Mouse (Mus musculus) cerebellum, adult 2 months (tissue): Measurements from ENCODE around the gene Castor2. TPM values are rescaled to one million over a fixed set of nuclear protein-coding genes. Genes with fewer than 3 reads are reported as not detected.

ENCODE experiments used
- DNase-seq, 2 experiments: peaks; one replicate each; pipeline ENCODE4 v3.0.0; 2021
- H3K27ac ChIP-seq: fragments of 200-500 bp; 2 replicates; pipeline ENCODE4 v1.5.1; 2012; ENCODE audit warnings: low read length, control low read depth, inconsistent platforms; ENCODE audit not compliant: insufficient read depth
- H3K27me3 ChIP-seq: fragments of 200-500 bp; 2 replicates; pipeline ENCODE4 v1.6.1; 2012; ENCODE audit warnings: inconsistent platforms, mild to moderate bottlenecking, low read length, moderate library complexity; ENCODE audit not compliant: control insufficient read depth, insufficient read depth
- H3K4me1 ChIP-seq: fragments of 200-500 bp; 2 replicates; pipeline ENCODE4 v1.6.1; 2011; ENCODE audit warnings: low read length; ENCODE audit not compliant: control insufficient read depth, insufficient read depth
- H3K4me3 ChIP-seq: fragments of 200-500 bp; replicated peaks from 2 replicates; pipeline ENCODE3; 2011; ENCODE audit warnings: mild to moderate bottlenecking, low read depth, low read length, control low read depth; ENCODE audit not compliant: insufficient read depth
- CTCF ChIP-seq: fragments of 200-500 bp; IDR thresholded peaks from 2 replicates; pipeline ENCODE4 v1.5.1; 2011; ENCODE audit warnings: low read depth, mild to moderate bottlenecking, control low read depth, low read length, moderate library complexity, borderline replicate concordance; ENCODE audit not compliant: insufficient read depth
- POLR2A ChIP-seq: fragments of 200-500 bp; IDR thresholded peaks from 2 replicates; pipeline ENCODE4 v1.6.1; 2011; ENCODE audit warnings: low read length, control low read depth, borderline replicate concordance; ENCODE audit not compliant: insufficient read depth
- WGBS: fragments of 180-500 bp; shearing (Covaris S2); methylation state at CpG from one replicate; pipeline ENCODE4 v1.1.7; 2018; 5-methylcytosine and 5-hydroxymethylcytosine counted together
- polyA plus RNA-seq: library from polyadenylated mRNA; depleted of rRNA; stranded (reverse); fragments of >200 nt; gene quantifications from 2 replicates; pipeline ENCODE4 v1.2.3, GENCODE M21; 2012

Gene Castor2
- polyA plus RNA-seq, 1 experiment, result 34.5 TPM

- no peak overlapping the region for H3K27ac ChIP-seq
- DNase-seq, result peak; percentile 57 to 72
- no peak overlapping the region for H3K4me3 ChIP-seq
- WGBS, result 28% methylated on average over 5 of the region's 5 CpGs
- H3K4me1 ChIP-seq, result peaks cover 6% of the 10 kb centered on the region; the same call in 1 of the 2 replicates
- no peaks in the 10 kb centered on the region for H3K27me3 ChIP-seq
- TF ChIP-seq POLR2A (no peak), CTCF (no peak)
Measured at GRCm38 (mm10) chr5:134087211-134087610, 12.3 kb upstream of the Castor2 start.

- Histone ChIP-seq H3K27me3 (no peaks in the 10 kb centered on the region), H3K4me1 (no peaks in the 10 kb centered on the region; the same call in 1 of the 2 replicates), H3K27ac (no peak overlapping the region), H3K4me3 (no peak overlapping the region)
- no peak for TF ChIP-seq POLR2A
- no peak for TF ChIP-seq CTCF
- DNase-seq, result no peak
- 81% methylated on average over 2 of the region's 2 CpGs for whole genome bisulfite sequencing
Measured at GRCm38 (mm10) chr5:134095766-134096165, 3.7 kb upstream of the Castor2 start.

GRCm38 (mm10) chr5:134098341-134098902 is 1.1 kb upstream of the Castor2 start:
- H3K27ac ChIP-seq, result no peak overlapping the region
- TF ChIP-seq POLR2A, result no peak
- no peak for TF ChIP-seq CTCF
- WGBS, result 65% methylated on average over 13 of the region's 13 CpGs

GRCm38 (mm10) chr5:134098976-134099375 is 535 bp upstream of the Castor2 start:
- Histone ChIP-seq H3K4me1 (peaks cover 6% of the 10 kb centered on the region), H3K27ac (no peak overlapping the region), H3K27me3 (no peaks in the 10 kb centered on the region), H3K4me3 (peak overlapping the region; percentile 80)
- DNase-seq, result no peak
- TF ChIP-seq POLR2A (no peak), CTCF (no peak)
- WGBS, result under 1% methylated on average over 17 of the region's 17 CpGs

More at GRCm38 (mm10) chr5:134098341-134098902, 1.1 kb upstream of the Castor2 start:
- no peaks in the 10 kb centered on the region for H3K27me3 ChIP-seq
- no peak for DNase-seq
- peaks cover 6% of the 10 kb centered on the region for H3K4me1 ChIP-seq
- H3K4me3 ChIP-seq, result peak overlapping the region; percentile 80

- DNase-seq, result peak; percentile 34
- peaks cover 6% of the 10 kb centered on the region for H3K4me1 ChIP-seq
- 1% methylated on average over 17 of the region's 17 CpGs for WGBS
- H3K27ac ChIP-seq, result no peak overlapping the region
- peak overlapping the region; percentile 80 for H3K4me3 ChIP-seq
- H3K27me3 ChIP-seq, result no peaks in the 10 kb centered on the region
- TF ChIP-seq CTCF, result no peak
- TF ChIP-seq POLR2A, result no peak
Measured at GRCm38 (mm10) chr5:134100232-134100771, 791 bp downstream of the Castor2 start.

GRCm38 (mm10) chr5:134101322-134101721 is 1.8 kb downstream of the Castor2 start:
- WGBS, result 75% methylated on average over 5 of the region's 5 CpGs

GRCm38 (mm10) chr5:134101883-134102282 is 2.4 kb downstream of the Castor2 start:
- DNase-seq, result peak in 1 of 2 experiments; percentile 27
- Histone ChIP-seq H3K4me3 (peak overlapping the region; percentile 46), H3K4me1 (peaks cover 6% of the 10 kb centered on the region), H3K27me3 (no peaks in the 10 kb centered on the region), H3K27ac (no peak overlapping the region)
- WGBS, result 15% methylated on average over 5 of the region's 5 CpGs
- TF ChIP-seq CTCF (no peak), POLR2A (no peak)

More at GRCm38 (mm10) chr5:134101322-134101721, 1.8 kb downstream of the Castor2 start:
- H3K27ac ChIP-seq, result no peak overlapping the region
- peak overlapping the region; percentile 19 for H3K4me3 ChIP-seq
- no peak for DNase-seq
- no peaks in the 10 kb centered on the region for H3K27me3 ChIP-seq
- TF ChIP-seq POLR2A, result no peak
- TF ChIP-seq CTCF, result no peak
- H3K4me1 ChIP-seq, result peaks cover 6% of the 10 kb centered on the region

GRCm38 (mm10) chr5:134102720-134103119 is 3.2 kb downstream of the Castor2 start:
- Histone ChIP-seq H3K4me1 (peaks cover 6% of the 10 kb centered on the region), H3K27me3 (no peaks in the 10 kb centered on the region), H3K4me3 (no peak overlapping the region), H3K27ac (no peak overlapping the region)
- WGBS, result 79% methylated on average over 6 of the region's 6 CpGs
- DNase-seq, result no peak
- TF ChIP-seq POLR2A, result no peak

- TF ChIP-seq CTCF (no peak), POLR2A (no peak)
- Histone ChIP-seq H3K27ac (no peak overlapping the region), H3K4me3 (no peak overlapping the region), H3K27me3 (no peaks in the 10 kb centered on the region), H3K4me1 (peaks cover 6% of the 10 kb centered on the region)
- DNase-seq, result no peak
- WGBS, result 92% methylated on average over 8 of the region's 8 CpGs
Measured at GRCm38 (mm10) chr5:134105829-134106228, 6.3 kb downstream of the Castor2 start.
